Mouse (Mus musculus) right cerebral cortex, adult 2 months (tissue): ENCODE measurements around the gene Zfp414.
"Not testable (repeated sequence)": the region's sequence is repeated elsewhere in the genome, so short reads cannot be mapped to it uniquely, and the experiment has no call there.

Source experiments
- DNase-seq, 2 experiments: peaks; one replicate each; pipeline ENCODE4 v3.0.0; 2021 to 2022; ENCODE audit warnings: low spot score in 2 of 2

Zfp414 gene

GRCm38 (mm10) chr17:33628621-33629486 is at the start of gene Zfp414:
Gene Zfp414, plus strand, starts transcription at chr17:33629090.
- peak; percentile 91 to 93 for DNase-seq

GRCm38 (mm10) chr17:33584061-33584460 is 44.8 kb upstream of the Zfp414 start:
- DNase-seq, result no peak

- DNase-seq, result no peak
These were observed 42.9 kb upstream of the Zfp414 start for GRCm38 (mm10) chr17:33586011-33586410.

- DNase-seq, result no peak
These were observed 31.6 kb upstream of the Zfp414 start for GRCm38 (mm10) chr17:33597271-33597670.

GRCm38 (mm10) chr17:33598506-33598905 is 30.4 kb upstream of the Zfp414 start:
- DNase-seq, result no peak

GRCm38 (mm10) chr17:33599836-33600475 is 28.9 kb upstream of the Zfp414 start:
- DNase-seq, result no peak

GRCm38 (mm10) chr17:33600831-33601230 is 28.1 kb upstream of the Zfp414 start:
- no peak for DNase-seq

GRCm38 (mm10) chr17:33601947-33602346 is 26.9 kb upstream of the Zfp414 start:
- DNase-seq, result no peak

- no peak for DNase-seq
These were observed 21.6 kb upstream of the Zfp414 start for GRCm38 (mm10) chr17:33607273-33607672.

- DNase-seq, result no peak
These were observed 18.3 kb upstream of the Zfp414 start for GRCm38 (mm10) chr17:33610548-33610947.

- not testable (repeated sequence) for DNase-seq
These were observed 15.2 kb upstream of the Zfp414 start for GRCm38 (mm10) chr17:33613726-33614125.

GRCm38 (mm10) chr17:33627281-33627680 is 1.6 kb upstream of the Zfp414 start:
- DNase-seq, result no peak

GRCm38 (mm10) chr17:33629487-33630125 is 716 bp downstream of the Zfp414 start:
- DNase-seq, result no peak

GRCm38 (mm10) chr17:33630171-33630895 is 1.4 kb downstream of the Zfp414 start:
- DNase-seq, result no peak

GRCm38 (mm10) chr17:33631236-33631635 is 2.3 kb downstream of the Zfp414 start:
- no peak for DNase-seq

GRCm38 (mm10) chr17:33631796-33632195 is 2.9 kb downstream of the Zfp414 start:
- no peak for DNase-seq

GRCm38 (mm10) chr17:33637038-33637437 is 8.1 kb downstream of the Zfp414 start:
- DNase-seq, result peak; percentile 55 to 66

- DNase-seq, result no peak
These were observed 8.8 kb downstream of the Zfp414 start, which contains the start of gene Pram1 for GRCm38 (mm10) chr17:33637516-33638276. Gene Pram1, plus strand, starts transcription at chr17:33638056.

- no peak for DNase-seq
These were observed 10.9 kb downstream of the Zfp414 start for GRCm38 (mm10) chr17:33639743-33640142.

GRCm38 (mm10) chr17:33644068-33644467 is 15.2 kb downstream of the Zfp414 start:
- no peak for DNase-seq

- DNase-seq, result no peak
These were observed 16.2 kb downstream of the Zfp414 start for GRCm38 (mm10) chr17:33645073-33645472.
